Mouse (Mus musculus) regulatory T cell (primary cell): ENCODE measurements around the gene Epn1.

Experiments
- in situ Hi-C: fragments of 300-600 bp; cut with MboI, MseI; formaldehyde crosslinking; loops from one replicate; pipeline ENCODE4 v1.15.1; 2025; ENCODE audit warnings: high pct_unique_total_duplicates

Epn1 gene

DNA sequence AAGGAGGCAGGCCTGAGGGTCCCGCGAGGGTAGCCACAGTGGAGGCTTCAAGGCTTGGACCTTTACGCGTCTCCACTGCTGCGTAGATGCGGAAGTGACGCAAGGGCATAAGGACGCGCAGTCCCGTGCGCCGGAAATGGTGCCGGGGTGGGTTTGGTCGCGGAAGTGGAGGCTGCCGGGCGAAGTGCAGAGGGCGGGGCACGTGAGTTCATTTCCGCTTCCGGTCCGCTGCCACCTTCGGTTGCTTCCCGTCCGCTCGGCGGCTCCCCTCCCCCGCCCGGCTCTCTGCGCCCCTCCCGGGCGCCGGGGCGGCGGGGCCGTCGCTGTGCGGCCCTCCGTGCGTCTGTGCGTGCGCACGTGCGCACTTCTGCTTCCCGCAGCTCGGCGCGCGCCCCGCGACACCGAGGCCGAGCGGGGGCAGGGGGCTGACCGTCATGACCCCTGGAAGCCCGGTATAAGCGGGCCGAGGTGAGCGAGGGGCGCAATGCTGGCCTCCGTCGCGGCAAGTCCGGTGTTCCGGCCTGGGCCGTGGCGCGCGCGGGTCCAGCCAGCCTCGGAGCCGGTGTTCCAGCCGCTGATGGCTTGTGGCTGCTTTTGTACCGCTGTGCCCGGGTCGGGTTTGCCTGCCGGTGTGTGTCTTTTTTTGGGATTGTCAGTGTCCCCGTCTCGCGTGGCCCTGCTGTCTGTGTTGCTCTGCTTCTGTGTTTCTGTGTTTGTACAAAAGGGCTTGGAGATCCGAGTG, at the start of gene Epn1:
Gene Epn1 (plus strand): TSS at position 226 of the 742 bp plus-strand sequence.
- in situ Hi-C loops, result loop anchor here (10.0 kb wide), 1 partner anchor 1105 kb away; no protein-coding TSS in a partner anchor

DNA sequence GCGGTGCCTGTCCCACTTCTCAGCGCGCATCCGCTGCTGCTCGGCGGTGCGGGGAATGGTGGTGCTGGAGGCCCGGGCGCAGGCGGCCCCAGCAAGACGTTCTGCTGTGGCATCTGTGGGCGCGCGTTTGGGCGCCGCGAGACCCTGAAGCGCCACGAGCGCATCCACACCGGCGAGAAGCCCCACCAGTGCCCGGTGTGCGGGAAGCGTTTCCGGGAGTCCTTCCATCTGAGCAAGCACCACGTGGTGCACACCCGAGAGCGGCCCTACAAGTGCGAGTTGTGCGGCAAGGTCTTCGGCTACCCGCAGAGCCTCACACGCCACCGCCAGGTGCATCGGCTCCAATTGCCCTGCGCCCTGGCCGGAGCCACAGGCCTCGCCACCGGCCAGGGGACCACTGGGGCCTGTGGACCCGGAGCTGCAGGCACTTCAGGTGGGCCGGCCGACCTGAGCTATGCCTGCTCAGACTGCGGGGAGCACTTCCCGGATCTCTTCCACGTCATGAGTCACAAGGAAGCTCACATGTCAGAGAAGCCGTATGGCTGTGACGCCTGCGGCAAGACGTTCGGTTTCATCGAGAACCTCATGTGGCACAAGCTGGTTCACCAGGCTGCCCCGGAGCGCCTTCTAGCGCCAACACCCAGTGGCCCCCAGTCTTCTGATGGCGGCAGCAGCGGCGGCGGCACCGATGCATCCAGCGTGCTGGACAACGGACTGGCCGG, 49.3 kb upstream of the Epn1 start:
- in situ Hi-C loops, result no loop called here

DNA sequence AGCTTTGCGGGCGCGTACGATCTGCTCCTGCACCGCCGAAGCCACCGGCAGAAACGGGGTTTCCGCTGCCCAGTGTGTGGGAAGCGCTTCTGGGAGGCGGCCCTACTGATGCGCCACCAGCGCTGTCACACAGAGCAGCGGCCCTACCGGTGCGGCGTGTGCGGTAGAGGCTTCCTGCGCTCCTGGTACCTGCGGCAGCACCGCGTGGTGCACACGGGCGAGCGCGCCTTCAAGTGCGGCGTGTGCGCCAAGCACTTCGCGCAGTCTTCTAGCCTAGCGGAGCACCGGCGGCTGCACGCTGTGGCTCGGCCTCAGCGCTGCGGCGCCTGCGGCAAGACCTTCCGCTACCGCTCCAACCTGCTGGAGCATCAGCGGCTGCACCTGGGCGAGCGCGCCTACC, 48.5 kb upstream of the Epn1 start:
- in situ Hi-C loops, result no loop called here

DNA sequence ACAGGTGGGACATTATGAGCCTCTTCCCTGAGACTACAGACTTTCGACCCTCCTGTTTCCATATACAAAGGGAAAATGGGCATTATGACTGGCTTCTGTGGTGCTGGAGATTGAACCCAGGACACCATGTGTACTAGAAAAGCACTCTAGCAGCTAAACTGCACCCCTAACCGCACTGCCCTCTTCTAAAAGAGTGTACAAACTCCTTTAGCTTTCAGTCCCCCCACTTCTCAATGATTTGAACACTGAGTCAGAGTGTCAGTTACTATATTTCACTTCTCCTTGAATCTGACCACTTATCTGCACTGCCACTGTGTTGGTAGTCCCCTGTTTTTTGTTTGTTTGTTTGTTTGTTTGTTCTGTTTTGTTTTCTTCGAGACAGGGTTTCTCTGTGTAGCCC, 46.2 kb upstream of the Epn1 start, which contains the start of gene 4632433K11Rik:
Gene 4632433K11Rik (plus strand): TSS at position 301 of the 400 bp plus-strand sequence.
- in situ Hi-C loops, result no loop called here

DNA sequence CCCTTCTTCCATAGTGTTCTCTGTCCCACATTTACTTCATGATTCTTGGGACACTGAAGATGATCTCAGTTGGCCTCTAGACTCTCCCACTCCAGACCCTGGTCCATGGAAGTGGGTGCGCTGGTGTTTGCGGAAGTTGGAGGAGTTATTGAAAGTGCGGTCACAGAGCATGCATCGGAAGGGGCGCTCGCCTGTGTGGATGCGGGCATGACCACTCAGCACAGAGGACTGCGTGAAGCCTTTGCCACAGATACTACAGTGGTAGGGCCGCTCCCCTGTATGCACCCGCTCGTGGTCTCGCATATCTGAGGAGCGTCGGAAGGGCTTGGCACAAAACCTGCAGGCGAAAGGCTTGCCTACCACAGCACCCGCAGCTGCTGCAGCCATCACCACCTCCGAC, 44.4 kb upstream of the Epn1 start:
- in situ Hi-C loops, result no loop called here

DNA sequence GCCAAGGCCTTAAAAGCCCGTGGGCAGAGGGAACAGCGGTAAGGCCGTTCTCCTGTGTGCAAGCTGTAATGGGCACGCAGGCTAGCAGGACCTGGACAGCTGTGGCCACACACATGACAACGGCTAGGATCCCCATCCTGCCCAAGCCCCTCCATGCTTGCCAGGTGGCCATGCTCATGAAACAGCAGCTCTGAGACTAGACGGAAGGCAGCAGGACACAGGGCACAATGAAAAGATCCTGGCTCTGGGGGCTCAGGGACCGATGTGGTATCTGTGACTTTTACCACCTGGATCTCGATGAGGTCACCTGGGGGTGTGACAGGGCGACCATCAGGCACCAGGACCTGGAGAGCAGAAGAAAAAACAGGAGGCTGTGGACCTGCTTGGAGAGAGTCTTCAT, 43.9 kb upstream of the Epn1 start:
- in situ Hi-C loops, result no loop called here

DNA sequence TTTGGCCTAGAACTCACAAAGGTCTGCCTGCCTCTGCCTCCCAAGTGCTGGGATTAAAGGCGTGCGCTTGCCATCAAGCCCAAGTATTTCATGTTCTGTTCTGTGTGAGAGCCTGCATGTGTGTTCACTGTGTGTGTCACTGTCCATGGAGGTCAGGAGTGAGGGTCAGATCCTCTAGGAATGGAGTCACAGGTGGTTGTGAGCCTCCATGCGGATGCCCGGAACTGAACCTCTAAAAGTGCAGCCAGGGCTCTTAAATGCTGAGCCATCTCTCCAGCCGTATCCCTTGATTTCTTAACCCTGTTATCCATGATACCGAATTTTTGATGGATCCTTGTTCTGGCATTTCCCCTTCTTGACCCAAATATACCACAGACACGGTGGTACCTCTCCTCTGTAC, 43.0 kb upstream of the Epn1 start:
- in situ Hi-C loops, result no loop called here

DNA sequence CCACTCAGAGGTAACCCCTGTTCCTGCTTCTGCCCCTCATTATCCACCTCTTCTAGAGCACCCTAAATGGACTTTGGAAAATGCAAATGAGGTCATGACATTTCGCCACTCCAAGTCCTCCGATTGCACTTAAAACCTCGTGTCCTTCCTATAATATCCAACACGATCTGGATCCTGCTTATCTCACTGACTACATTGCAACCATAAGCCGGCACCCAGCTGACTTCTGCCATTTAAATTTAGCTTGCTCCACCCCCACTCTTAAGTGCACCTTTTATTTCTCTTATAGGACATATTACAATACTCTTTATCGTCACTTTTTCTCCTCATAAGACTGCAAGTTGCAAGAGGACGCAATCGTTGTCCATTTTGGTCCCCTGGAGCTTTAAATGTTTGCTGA, 42.6 kb upstream of the Epn1 start:
- in situ Hi-C loops, result no loop called here

DNA sequence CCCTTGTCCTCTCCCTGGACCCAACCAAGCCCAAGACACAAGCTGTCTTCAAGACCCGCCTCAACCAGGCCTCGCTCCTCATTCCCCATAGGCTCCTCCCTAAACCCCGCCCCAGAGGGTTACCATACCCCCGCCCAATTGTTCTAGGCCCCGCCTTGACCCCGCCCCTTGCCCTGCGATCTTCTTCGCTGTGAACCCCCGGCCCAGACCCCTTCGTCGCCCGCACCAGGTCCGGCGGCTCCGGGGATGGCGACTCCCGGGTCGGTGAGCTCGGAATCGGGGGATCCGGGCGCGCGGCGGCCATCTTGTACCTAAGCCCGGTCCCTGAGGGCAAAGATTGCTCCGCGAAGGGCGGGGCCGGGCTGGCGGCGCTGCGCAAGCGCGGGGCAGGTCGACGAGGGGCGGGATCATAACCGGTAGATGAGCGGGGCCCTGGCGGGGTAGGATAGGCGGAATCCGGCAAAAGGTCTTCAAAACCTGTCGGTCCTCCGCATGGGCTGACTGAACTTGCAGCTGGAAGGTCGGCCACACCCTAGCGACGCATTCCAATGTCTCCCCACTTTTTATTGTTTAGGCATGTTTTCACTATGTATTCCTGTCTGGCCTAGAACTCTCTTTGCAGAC, 41.8 kb upstream of the Epn1 start, which contains the start of gene Zfp784:
Gene Zfp784 (minus strand): TSS at position 338 of the 624 bp plus-strand sequence.
- in situ Hi-C loops, result no loop called here

DNA sequence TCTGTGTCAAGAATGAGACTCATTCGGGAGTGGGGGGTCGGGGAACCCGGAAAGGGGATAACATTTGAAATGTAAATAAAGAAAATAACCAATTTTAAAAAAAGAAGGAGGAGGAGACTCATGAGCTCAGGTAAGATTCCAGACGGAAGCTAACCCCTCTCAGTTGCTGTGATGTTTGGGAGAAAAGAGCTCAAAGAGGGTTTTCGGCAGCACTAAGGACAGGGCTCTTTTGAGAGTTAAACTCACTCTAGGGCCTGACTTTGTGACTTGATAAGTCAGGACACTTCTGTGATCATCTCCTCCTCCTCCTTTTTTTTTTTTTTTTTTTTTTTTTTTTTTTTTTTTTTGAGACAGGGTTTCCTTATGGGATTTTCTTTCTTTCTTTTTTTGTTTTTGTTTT, 41.1 kb upstream of the Epn1 start:
- in situ Hi-C loops, result no loop called here

DNA sequence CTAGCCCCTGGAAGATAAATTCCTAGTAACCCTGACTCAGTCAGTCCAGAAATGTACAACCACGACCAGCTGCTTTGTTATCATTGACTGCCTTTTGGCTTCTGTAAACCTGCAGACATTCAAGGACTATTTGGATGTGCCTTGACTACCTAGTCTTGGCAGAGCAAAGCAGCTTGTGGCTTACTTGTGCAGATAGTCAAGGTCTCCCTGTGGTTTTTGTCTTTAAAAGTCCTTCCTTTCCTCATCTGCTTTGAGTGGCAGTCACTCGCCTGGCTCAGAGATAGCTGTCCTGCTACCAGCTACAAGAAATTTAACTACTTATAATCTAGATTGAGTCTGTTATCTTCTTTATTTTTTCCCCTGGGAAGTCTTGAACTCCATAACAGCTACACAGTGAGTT, 35.1 kb upstream of the Epn1 start:
- in situ Hi-C loops, result no loop called here

DNA sequence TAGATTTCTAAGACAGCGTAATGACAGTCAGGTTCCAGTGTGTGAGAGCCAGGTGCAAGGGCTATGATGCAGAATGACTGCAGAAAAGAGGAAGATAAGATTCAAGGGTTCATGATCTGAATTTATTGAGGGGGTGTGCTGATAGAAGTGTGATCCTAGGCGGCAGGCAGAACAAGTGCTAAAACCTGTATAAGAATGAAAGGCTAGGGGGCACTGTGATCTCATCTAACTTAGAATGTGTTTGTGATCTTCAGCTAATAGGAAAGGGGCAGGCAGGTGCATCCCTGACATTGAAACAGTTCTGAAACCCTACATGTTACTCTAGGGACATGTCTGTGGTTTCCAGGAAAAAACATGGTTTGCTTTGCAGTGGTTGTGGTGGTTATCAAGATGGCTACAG, 33.9 kb upstream of the Epn1 start:
- in situ Hi-C loops, result no loop called here

DNA sequence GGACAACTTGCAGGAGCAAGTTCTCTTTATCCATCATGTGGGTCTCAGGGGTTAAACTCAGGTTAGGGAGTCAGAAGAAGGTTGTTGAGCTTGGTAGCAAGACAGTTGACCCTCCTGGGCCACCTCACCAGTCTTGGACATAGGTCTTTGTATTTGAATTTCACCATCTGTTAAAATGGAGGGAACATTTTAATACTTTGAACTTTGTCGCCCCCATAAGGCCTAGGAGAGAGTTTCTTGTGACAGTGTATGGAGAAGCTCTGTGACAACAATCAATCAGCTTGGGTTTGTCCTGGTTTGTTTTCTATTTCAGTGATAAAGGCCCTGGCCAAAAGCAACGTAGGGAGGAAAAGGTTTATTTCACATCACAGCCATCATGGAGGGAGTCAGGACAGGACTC, 32.7 kb upstream of the Epn1 start:
- in situ Hi-C loops, result no loop called here

DNA sequence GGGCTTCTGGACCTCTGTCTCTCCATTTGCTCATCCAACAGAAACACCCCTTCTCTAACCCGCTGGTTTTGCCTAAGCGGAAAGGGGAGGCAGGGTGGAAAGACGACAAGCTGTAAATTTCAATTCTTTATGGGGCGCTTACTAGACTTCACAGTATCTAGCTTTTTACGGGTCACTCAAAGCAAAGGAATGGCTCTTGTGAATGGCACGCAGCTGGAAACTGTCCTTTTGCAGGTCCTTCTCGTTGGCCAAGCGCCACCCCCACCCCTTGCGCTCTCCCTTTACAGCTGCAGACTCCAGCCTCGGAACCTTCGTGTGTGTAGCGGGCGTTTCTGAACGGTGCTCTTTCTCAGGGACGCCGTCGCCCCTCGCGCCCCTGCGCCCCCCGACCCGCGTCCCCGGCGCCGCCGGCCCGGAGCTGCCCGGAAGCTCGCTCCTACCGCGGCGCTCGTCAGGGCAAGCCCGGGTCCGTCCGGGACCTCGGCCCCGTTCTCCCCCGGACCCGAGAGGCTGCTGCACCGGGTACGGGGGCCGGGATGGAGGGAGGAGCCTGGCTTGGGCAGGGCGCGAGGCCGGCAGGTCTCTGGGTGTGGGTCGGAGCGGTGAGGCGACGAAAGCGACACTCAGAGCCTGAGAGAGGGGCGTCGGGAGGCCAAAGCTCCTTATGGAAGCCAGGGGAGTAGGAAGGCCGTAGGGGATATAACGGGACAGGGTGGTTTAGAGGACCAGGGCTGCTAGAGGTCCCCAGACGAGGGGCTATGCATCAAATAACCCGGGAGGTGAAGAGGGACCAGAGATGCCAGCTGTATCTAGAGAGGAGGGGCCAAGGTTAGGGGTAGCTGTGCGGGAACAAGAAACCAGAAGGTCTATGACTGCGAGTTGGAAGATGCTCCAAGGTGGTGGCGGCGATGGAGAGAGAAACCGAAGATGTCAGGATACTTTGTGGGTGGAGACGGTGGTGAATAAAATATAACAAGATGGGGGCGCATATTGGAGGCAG, 28.5 kb upstream of the Epn1 start, which contains the start of gene Zfp580:
Gene Zfp580 (plus strand): TSS at position 346 of the 1,000 bp plus-strand sequence.
- in situ Hi-C loops, result loop anchor here (5.0 to 25.0 kb wide), 2 partner anchors 109 to 914 kb away; partner anchors contain the start of gene Leng8

DNA sequence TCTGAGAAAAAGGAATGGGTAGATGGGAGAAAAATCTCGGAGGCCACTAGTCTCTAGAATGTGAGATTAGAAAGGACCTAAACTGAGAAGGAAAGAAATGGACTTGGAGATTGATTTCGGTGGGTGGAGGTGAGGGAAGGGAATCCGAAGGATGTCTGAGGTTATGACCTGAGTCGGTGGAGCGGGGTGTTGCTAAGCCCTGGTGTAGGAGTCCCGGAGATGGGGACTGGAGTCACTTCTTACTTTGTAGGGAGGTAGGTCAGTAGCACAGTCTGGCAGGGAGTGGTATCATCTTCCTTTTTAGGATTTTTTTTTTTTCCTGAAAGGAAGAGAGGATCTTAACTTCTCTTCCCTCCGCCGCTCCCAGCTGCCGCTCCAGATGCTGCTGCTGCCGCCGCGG, 27.6 kb upstream of the Epn1 start:
- in situ Hi-C loops, result loop anchor here (5.0 to 25.0 kb wide), 2 partner anchors 110 to 915 kb away; partner anchors contain the start of gene Leng8

DNA sequence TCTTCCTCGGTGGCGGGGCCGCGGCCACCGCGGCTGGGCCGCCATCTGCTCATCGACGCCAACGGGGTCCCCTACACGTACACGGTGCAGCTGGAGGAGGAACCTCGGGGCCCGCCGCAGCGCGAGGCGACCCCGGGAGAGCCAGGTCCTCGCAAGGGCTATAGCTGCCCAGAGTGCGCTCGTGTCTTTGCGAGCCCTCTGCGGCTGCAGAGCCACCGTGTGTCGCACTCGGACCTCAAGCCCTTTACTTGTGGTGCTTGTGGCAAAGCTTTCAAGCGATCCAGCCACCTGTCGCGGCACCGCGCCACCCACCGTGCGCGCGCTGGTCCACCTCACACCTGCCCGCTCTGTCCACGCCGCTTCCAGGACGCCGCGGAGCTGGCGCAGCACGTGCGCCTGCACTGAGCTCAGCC, 27.1 kb upstream of the Epn1 start:
- in situ Hi-C loops, result loop anchor here (5.0 to 25.0 kb wide), 2 partner anchors 111 to 916 kb away; partner anchors contain the start of gene Leng8

DNA sequence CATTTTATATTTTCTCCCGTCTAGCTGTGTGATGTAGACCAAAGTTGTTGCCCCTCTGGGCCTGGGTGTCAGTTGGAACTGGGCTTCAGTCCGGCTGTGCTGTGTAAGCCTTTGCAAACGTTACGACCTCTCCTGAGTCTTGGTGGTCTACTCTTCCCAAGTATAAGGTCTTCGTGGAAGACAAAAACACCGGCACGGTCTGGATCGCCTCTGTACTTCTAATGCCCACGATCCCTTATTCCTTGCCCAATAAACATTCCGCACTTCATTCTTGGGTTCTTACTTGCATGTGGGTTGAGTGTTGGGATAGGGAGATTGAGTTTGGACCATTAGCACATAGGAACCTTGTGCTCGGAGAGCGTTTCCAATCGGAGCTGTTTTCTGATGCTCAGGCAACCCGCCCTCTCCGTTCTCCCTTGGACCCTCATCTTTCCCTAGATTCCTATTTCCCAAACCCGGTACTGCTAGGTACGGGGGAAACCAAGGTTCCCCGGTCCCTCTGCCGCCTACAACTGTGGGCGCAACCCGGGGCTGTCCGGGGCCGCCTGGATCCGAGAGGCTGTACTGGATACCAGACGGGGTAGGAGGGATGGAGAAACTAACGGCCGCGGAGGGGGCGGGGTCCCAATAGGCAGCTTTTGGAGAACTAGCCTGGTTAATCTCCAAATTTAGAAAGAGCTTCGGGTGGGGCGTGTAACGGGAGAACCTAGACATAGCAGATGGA, 26.4 kb upstream of the Epn1 start:
- in situ Hi-C loops, result loop anchor here (5.0 to 25.0 kb wide), 2 partner anchors 111 to 916 kb away; partner anchors contain the start of gene Leng8

DNA sequence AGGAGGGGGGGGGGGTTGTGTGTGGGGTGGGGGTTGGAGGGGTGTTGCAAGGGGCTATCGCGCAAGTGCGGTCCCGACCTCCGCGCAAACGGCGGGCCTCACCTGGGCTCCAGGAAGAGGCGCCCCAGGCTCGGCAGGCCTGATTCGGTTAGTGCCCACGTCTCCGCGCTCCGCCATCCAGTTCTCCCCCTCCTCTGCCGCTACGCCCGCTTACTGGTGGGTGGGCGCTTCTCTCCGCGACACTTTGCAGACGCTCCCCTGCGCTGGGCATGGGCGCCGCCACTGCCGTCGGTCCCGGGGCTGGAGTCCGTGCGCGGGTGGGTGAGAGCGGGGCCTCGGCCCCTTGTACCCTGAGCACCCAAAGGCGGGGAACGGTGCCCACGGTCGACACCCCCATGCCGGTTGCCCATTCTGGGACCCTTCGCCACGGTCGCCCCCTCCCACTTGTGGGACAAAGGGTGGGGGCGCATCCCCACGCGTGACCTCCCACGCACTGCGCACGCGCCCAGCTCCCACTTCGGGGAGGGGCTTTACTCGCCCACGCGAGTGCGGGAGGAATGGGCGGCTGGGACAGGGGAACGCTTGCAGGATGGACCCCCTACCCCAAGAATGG, 23.3 kb upstream of the Epn1 start:
- in situ Hi-C loops, result loop anchor here (5.0 to 25.0 kb wide), 2 partner anchors 34 to 919 kb away; partner anchors contain the start of genes Ccdc106, Leng8 and Zfp865

DNA sequence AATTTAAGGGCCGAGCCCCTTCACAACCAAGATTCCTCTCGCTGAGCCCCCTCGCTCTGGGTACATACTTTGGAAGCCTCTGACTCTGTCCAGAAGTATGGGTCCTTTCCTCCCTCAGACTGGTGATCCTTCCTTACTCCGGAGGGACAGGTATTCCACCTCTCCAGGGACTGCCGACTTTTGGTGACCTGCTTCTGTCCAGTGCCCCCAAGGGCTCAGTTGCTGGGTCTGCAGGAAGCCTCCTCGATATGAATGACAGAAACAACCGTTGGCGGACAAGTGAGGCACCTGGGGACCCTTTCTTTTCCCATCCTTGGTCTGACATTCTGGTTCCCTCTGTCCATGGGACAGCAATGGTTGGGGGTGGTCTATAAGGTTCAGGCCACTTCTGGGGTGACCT, 22.7 kb upstream of the Epn1 start:
- in situ Hi-C loops, result loop anchor here (5.0 to 25.0 kb wide), 2 partner anchors 35 to 920 kb away; partner anchors contain the start of genes Ccdc106, Leng8 and Zfp865
